Mouse (Mus musculus): ENCODE results near the gene Mageb3. TPM values are rescaled to one million over a fixed set of nuclear protein-coding genes. Genes with fewer than 3 reads are reported as not detected.

Mageb3 gene
- 0.26 TPM in 1 of 2 replicates, not detected in the other for polyA plus RNA-seq (2012; ENCODE audit: low replicate concordance)

DNA sequence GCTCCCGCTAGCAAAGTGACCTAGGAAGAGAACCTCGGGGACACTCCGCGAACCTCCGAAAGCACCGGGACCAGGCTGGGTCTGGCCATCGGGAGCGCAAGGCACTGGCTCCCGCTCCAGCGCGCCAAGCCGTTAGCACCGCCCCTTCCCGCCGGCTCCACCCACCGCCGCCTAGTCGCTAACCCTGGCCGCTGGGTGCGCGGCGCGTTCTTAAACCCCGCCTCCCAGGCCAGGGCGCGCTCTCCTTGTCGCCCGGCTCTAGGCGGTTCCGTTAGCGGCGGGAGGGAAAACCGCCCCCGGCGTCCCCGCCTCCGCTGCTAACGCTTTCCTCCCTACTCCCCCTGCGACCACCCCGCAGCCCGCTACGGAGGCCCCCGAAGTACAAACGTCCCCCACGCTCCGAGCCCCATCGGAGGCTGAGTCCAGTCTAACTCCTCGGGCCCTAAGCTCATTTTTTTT, at the start of gene Mageb3, which contains the start of gene Ctdspl2:
Gene Mageb3 (minus strand): TSS at position 328 of the 459 bp plus-strand sequence.
Gene Ctdspl2 (plus strand): TSS at position 237 of the 459 bp plus-strand sequence.

Other genes starting within 250 kb of the Mageb3 start
- gene Frmd5, start 149.0 kb downstream of the Mageb3 start, polyA plus RNA-seq (2012; ENCODE audit: low replicate concordance) = 0.41 TPM in 1 of 2 replicates, not detected in the other
- gene Casc4, start 89.1 kb downstream of the Mageb3 start, polyA plus RNA-seq (2012; ENCODE audit: low replicate concordance) = 5.5 and 8.8 TPM in 2 replicates
- 2.5 and 4.1 TPM in 2 replicates for gene Ctdspl2, start 91 bp downstream of the Mageb3 start, polyA plus RNA-seq (2012; ENCODE audit: low replicate concordance)
- 75.5 and 106 TPM in 2 replicates for gene Eif3j1, start 72.5 kb upstream of the Mageb3 start, polyA plus RNA-seq (2012; ENCODE audit: low replicate concordance)
- gene Spg11, start 162.3 kb upstream of the Mageb3 start, polyA plus RNA-seq (2012; ENCODE audit: low replicate concordance) = 0.95 and 1.5 TPM in 2 replicates
- gene B2m, start 191.6 kb upstream of the Mageb3 start, polyA plus RNA-seq (2012; ENCODE audit: low replicate concordance) = 35.5 and 49.1 TPM in 2 replicates
- gene Trim69, start 204.6 kb upstream of the Mageb3 start, polyA plus RNA-seq (2012; ENCODE audit: low replicate concordance) = 0.10 TPM in 1 of 2 replicates, not detected in the other
- gene Patl2, start 230.1 kb upstream of the Mageb3 start, polyA plus RNA-seq (2012; ENCODE audit: low replicate concordance) = 0.07 TPM in 1 of 2 replicates, not detected in the other
- gene Terb2, start 230.2 kb upstream of the Mageb3 start, polyA plus RNA-seq (2012; ENCODE audit: low replicate concordance) = not detected in 2 replicates

Measured in leukemia stem cell, adult 10-12 weeks (primary cell).